Mouse (Mus musculus): ENCODE data around the gene Csf1. TPM values are rescaled to one million over a fixed set of nuclear protein-coding genes. Genes with fewer than 3 reads are reported as not detected.

Csf1 gene
- polyA plus RNA-seq, 1 experiment from 2014 or later, result 10.7 TPM

DNA sequence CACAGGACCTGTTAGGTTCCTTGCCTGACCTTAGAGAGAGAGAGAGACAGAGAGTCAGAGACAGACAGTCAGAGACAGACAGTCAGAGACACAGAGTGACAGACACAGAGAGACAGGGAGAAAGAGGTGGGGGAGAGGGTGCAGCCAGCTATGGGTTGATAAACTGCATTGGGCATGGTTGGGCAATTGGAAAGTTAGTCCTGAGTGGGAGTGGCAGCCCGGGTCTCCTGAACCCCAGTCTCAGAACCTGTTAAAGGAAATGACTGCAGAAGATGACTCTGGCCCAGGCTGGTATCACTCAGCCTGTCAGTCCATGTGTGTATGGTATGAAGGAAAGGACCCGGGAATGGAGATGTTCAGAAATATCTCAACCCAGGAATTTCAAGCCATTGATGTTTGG is 2.1 kb downstream of the Csf1 start:
- H3K36me3 ChIP-seq (ENCODE audit: control insufficient read depth, insufficient read depth, low read length), result no peaks in the 10 kb centered on the region; the same call in 1 of the 2 replicates
- no peaks in the 10 kb centered on the region for H3K9me3 ChIP-seq (replicated peaks; ENCODE audit: control insufficient read depth, low read length)
- no peak overlapping the region for H3K4me3 ChIP-seq (ENCODE audit: low read depth, low read length)
- peak overlapping the region; percentile 69 for H3K4me2 ChIP-seq
- 40% methylated on average over 2 of the region's 2 CpGs for WGBS (ENCODE audit: insufficient replicate concordance)
- peaks cover 14% of the 10 kb centered on the region for H3K4me1 ChIP-seq (ENCODE audit: control insufficient read depth, insufficient read depth, low read length)
- H3K27ac ChIP-seq (ENCODE audit: low read depth, low read length), result no peak overlapping the region
- no peak for ATAC-seq (replicated peaks; ENCODE audit: insufficient number of reproducible peaks, low FRiP score, low TSS enrichment)
- no peaks in the 10 kb centered on the region for H3K27me3 ChIP-seq (ENCODE audit: control insufficient read depth, insufficient read depth, low read length)
- no peak overlapping the region for H3K9ac ChIP-seq (ENCODE audit: low read depth, low read length)

GRCm38 (mm10) chr3:107757365-107758129 is 2.7 kb downstream of the Csf1 start:
- no peak overlapping the region for H3K9ac ChIP-seq (ENCODE audit: low read depth, low read length)
- ATAC-seq (replicated peaks; ENCODE audit: insufficient number of reproducible peaks, low FRiP score, low TSS enrichment), result no peak
- no peaks in the 10 kb centered on the region for H3K27me3 ChIP-seq (ENCODE audit: control insufficient read depth, insufficient read depth, low read length)
- H3K4me2 ChIP-seq, result 0 out of 2 replicates have a peak overlapping the region, but pooled peaks have one; percentile 7
- no peaks in the 10 kb centered on the region; the same call in none of the 2 replicates for H3K36me3 ChIP-seq (ENCODE audit: control insufficient read depth, insufficient read depth, low read length)
- H3K27ac ChIP-seq (ENCODE audit: low read depth, low read length), result no peak overlapping the region
- no peak overlapping the region for H3K4me3 ChIP-seq (ENCODE audit: low read depth, low read length)
- H3K4me1 ChIP-seq (ENCODE audit: control insufficient read depth, insufficient read depth, low read length), result peaks cover 14% of the 10 kb centered on the region
- H3K9me3 ChIP-seq (replicated peaks; ENCODE audit: control insufficient read depth, low read length), result no peaks in the 10 kb centered on the region
- 69% methylated on average over 5 of the region's 5 CpGs for WGBS (ENCODE audit: insufficient replicate concordance)

DNA sequence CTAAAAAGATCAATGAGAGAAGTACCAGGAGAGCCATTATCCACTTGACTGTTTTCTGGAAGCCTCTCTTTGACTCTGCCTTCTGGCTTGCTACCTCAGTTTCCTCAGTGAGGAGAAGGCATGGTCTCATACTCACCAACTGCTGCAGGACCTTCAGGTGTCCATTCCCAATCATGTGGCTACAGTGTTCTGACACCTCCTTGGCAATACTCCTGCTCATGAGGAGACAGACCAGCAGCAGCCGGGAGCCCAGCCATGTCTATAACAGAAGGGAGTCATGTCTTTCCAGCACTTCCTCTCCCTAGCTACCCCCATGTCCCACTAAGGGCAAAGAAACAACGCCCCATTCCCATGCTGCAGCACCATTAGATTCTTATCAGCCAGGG is 3.8 kb downstream of the Csf1 start:
- no peaks in the 10 kb centered on the region for H3K9me3 ChIP-seq (replicated peaks; ENCODE audit: control insufficient read depth, low read length)
- H3K27ac ChIP-seq (ENCODE audit: low read depth, low read length), result no peak overlapping the region
- no peak overlapping the region for H3K4me3 ChIP-seq (ENCODE audit: low read depth, low read length)
- WGBS (ENCODE audit: insufficient replicate concordance), result 62% methylated on average over 2 of the region's 2 CpGs
- peaks cover 14% of the 10 kb centered on the region for H3K4me1 ChIP-seq (ENCODE audit: control insufficient read depth, insufficient read depth, low read length)
- no peak overlapping the region for H3K9ac ChIP-seq (ENCODE audit: low read depth, low read length)
- no peak overlapping the region for H3K4me2 ChIP-seq
- H3K36me3 ChIP-seq (ENCODE audit: control insufficient read depth, insufficient read depth, low read length), result no peaks in the 10 kb centered on the region; the same call in none of the 2 replicates
- no peaks in the 10 kb centered on the region for H3K27me3 ChIP-seq (ENCODE audit: control insufficient read depth, insufficient read depth, low read length)
- no peak for ATAC-seq (replicated peaks; ENCODE audit: insufficient number of reproducible peaks, low FRiP score, low TSS enrichment)

GRCm38 (mm10) chr3:107755702-107756480 is 4.4 kb downstream of the Csf1 start:
- Histone ChIP-seq H3K4me2 (no peak overlapping the region), H3K36me3 (ENCODE audit: control insufficient read depth, insufficient read depth, low read length) (no peaks in the 10 kb centered on the region; the same call in none of the 2 replicates), H3K9ac (ENCODE audit: low read depth, low read length) (no peak overlapping the region), H3K27ac (ENCODE audit: low read depth, low read length) (no peak overlapping the region), H3K9me3 (replicated peaks; ENCODE audit: control insufficient read depth, low read length) (no peaks in the 10 kb centered on the region), H3K4me3 (ENCODE audit: low read depth, low read length) (no peak overlapping the region), H3K27me3 (ENCODE audit: control insufficient read depth, insufficient read depth, low read length) (no peaks in the 10 kb centered on the region), H3K4me1 (ENCODE audit: control insufficient read depth, insufficient read depth, low read length) (peaks cover 14% of the 10 kb centered on the region)
- ATAC-seq (replicated peaks; ENCODE audit: insufficient number of reproducible peaks, low FRiP score, low TSS enrichment), result no peak
- WGBS (ENCODE audit: insufficient replicate concordance), result 71% methylated on average over 5 of the region's 5 CpGs

DNA sequence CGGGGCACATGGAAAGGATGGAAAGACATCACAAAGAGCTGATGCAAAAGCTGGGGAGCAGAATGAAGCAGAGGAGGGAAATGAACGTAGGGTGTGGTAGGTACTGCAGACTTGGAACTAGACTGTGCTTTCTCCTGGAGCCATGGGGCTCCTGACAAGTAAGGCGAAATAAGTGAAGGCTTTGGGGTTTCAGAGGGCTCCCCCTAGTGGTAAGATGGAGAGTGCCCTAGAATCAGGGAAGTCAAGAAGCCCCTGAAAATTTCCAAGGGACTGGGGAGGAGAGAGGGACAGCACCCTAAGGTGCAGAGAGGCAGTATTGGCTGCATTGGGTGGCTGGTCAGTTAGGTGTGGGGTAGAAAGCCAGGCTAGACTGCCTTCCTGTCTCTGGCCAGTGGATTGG is 5.6 kb downstream of the Csf1 start:
- H3K9me3 ChIP-seq (replicated peaks; ENCODE audit: control insufficient read depth, low read length), result no peaks in the 10 kb centered on the region
- no peaks in the 10 kb centered on the region for H3K27me3 ChIP-seq (ENCODE audit: control insufficient read depth, insufficient read depth, low read length)
- H3K36me3 ChIP-seq (ENCODE audit: control insufficient read depth, insufficient read depth, low read length), result peaks cover 4% of the 10 kb centered on the region
- no peak overlapping the region for H3K9ac ChIP-seq (ENCODE audit: low read depth, low read length)
- H3K4me2 ChIP-seq, result no peak overlapping the region
- no peak overlapping the region for H3K4me3 ChIP-seq (ENCODE audit: low read depth, low read length)
- H3K4me1 ChIP-seq (ENCODE audit: control insufficient read depth, insufficient read depth, low read length), result peaks cover 12% of the 10 kb centered on the region
- H3K27ac ChIP-seq (ENCODE audit: low read depth, low read length), result no peak overlapping the region
- ATAC-seq (replicated peaks; ENCODE audit: insufficient number of reproducible peaks, low FRiP score, low TSS enrichment), result no peak
- 40% methylated on average over 3 of the region's 3 CpGs for WGBS (ENCODE audit: insufficient replicate concordance)

- no peak for ATAC-seq (replicated peaks; ENCODE audit: insufficient number of reproducible peaks, low FRiP score, low TSS enrichment)
- Histone ChIP-seq H3K27me3 (ENCODE audit: control insufficient read depth, insufficient read depth, low read length) (no peaks in the 10 kb centered on the region), H3K9ac (ENCODE audit: low read depth, low read length) (no peak overlapping the region), H3K4me3 (ENCODE audit: low read depth, low read length) (no peak overlapping the region), H3K4me1 (ENCODE audit: control insufficient read depth, insufficient read depth, low read length) (no peaks in the 10 kb centered on the region; the same call in 1 of the 2 replicates), H3K4me2 (no peak overlapping the region), H3K9me3 (replicated peaks; ENCODE audit: control insufficient read depth, low read length) (no peaks in the 10 kb centered on the region), H3K36me3 (ENCODE audit: control insufficient read depth, insufficient read depth, low read length) (peaks cover 4% of the 10 kb centered on the region), H3K27ac (ENCODE audit: low read depth, low read length) (no peak overlapping the region)
- 77% methylated on average over 3 of the region's 3 CpGs for WGBS (ENCODE audit: insufficient replicate concordance)
These were observed 8.7 kb downstream of the Csf1 start for GRCm38 (mm10) chr3:107751607-107752006.

DNA sequence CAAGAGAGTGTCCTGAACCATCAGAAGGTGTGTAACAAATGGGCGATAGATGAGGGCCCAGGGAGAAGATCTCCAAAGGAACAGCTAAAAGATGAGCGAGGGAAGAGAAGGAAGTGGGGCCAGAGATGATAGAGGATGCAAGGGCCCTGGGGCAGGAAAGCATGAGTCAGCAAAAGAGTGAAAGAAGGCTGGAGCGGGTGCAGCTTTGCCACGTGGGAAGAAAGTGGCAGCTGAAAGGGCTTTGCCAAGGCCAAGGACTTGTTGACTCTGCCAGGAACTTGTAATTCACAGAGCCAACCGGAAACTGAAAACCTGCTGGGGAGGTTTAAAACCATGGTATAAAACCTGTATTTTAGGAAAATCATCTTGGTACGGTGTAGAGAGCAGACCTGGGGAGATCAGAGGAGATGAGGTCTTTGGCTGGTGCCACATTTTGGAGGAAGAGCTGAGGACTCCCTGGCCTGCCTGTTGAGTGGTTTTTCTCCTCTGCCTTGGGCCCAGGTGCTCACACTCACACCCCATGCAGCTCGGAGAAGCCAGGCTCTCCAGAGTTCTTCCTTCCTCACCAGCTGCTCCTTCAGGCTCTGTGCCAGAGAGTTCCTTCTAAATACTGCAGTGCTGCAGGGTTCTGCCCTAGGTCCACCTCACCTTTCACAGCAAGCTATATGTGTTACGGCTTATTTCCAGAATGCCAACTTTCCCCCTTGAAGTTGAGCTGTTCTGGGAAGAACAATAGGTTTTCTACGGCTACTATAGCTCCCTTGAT is 9.3 kb downstream of the Csf1 start:
- ATAC-seq (replicated peaks; ENCODE audit: insufficient number of reproducible peaks, low FRiP score, low TSS enrichment), result no peak
- Histone ChIP-seq H3K9me3 (replicated peaks; ENCODE audit: control insufficient read depth, low read length) (no peaks in the 10 kb centered on the region), H3K4me3 (ENCODE audit: low read depth, low read length) (no peak overlapping the region), H3K4me1 (ENCODE audit: control insufficient read depth, insufficient read depth, low read length) (no peaks in the 10 kb centered on the region; the same call in 1 of the 2 replicates), H3K27me3 (ENCODE audit: control insufficient read depth, insufficient read depth, low read length) (no peaks in the 10 kb centered on the region), H3K9ac (ENCODE audit: low read depth, low read length) (no peak overlapping the region), H3K4me2 (no peak overlapping the region), H3K36me3 (ENCODE audit: control insufficient read depth, insufficient read depth, low read length) (peaks cover 7% of the 10 kb centered on the region), H3K27ac (ENCODE audit: low read depth, low read length) (no peak overlapping the region)
- WGBS (ENCODE audit: insufficient replicate concordance), result 66% methylated on average over 9 of the region's 9 CpGs

GRCm38 (mm10) chr3:107749446-107749845 is 10.8 kb downstream of the Csf1 start:
- Histone ChIP-seq H3K27me3 (ENCODE audit: control insufficient read depth, insufficient read depth, low read length) (no peaks in the 10 kb centered on the region), H3K4me2 (no peak overlapping the region), H3K36me3 (ENCODE audit: control insufficient read depth, insufficient read depth, low read length) (peaks cover 9% of the 10 kb centered on the region), H3K4me3 (ENCODE audit: low read depth, low read length) (no peak overlapping the region), H3K9ac (ENCODE audit: low read depth, low read length) (no peak overlapping the region), H3K4me1 (ENCODE audit: control insufficient read depth, insufficient read depth, low read length) (no peaks in the 10 kb centered on the region), H3K9me3 (replicated peaks; ENCODE audit: control insufficient read depth, low read length) (no peaks in the 10 kb centered on the region), H3K27ac (ENCODE audit: low read depth, low read length) (no peak overlapping the region)
- ATAC-seq (replicated peaks; ENCODE audit: insufficient number of reproducible peaks, low FRiP score, low TSS enrichment), result no peak
- 79% methylated on average over 4 of the region's 4 CpGs for whole genome bisulfite sequencing (ENCODE audit: insufficient replicate concordance)

Data from heart, embryonic 11.5 days (tissue).